33 mouse cellular contexts compared by ENCODE assay signal in genomic region chr7:35926749-35927148, GRCm38 (mm10).
A peak's percentile ranks its signal among the peaks of the same experiment; 100 is the strongest.
DNase-seq lines count a peak whose midpoint lies in the region; ATAC-seq and TF ChIP-seq lines count a peak whose summit lies in the region.
"Had no signal": no experiment of that assay in that cellular context is flagged by ENCODE, and none has a peak within 500 bp of the region (broad histone marks: within the 10 kb centered on the region; RNA-seq: fewer than 3 reads in every experiment).

No protein-coding gene starts in this region.

- H3K4me3 ChIP-seq in hindbrain, postnatal 0 days (ENCODE audit: low read length), result no peak overlapping the region
- H3K4me3 ChIP-seq in hindbrain, embryonic 13.5 days, result no peak overlapping the region
- H3K4me3 ChIP-seq in liver, postnatal 0 days (ENCODE audit: low read depth, low read length), result no peak overlapping the region
- no peak overlapping the region for H3K4me3 ChIP-seq in liver, embryonic 11.5 days (ENCODE audit: low read depth, low read length)
- H3K4me3 ChIP-seq in E14TG2a.4 (replicated peaks; ENCODE audit: low read length) (no peak overlapping the region), ES-E14 (ENCODE audit: insufficient read depth in 1 of 2, low read depth in 1 of 2, low read length in 2 of 2, poor library complexity in 1 of 2, severe bottlenecking in 1 of 2) (no peak overlapping the region)
- H3K4me3 ChIP-seq: embryonic facial prominence, embryonic 13.5 days; forebrain, embryonic 10.5 days; hindbrain, embryonic 10.5 days; intestine, embryonic 15.5 days; left cerebral cortex, adult 2 months; limb, embryonic 12.5 days; liver, embryonic 15.5 days; midbrain, embryonic 10.5 days; myocyte; neural tube, embryonic 12.5 days had no signal

- in situ Hi-C loops in ES-E14 (cut with MboI; ENCODE audit: low sequenced_read_pairs in 2 of 2, unreplicated experiment in 2 of 2), result no loop called here

- no peak for TF ChIP-seq EP300 in liver, postnatal 0 days (IDR thresholded peaks at IDR 0.05; ENCODE audit: low read depth)

- H3K4me1 ChIP-seq in hindbrain, postnatal 0 days (ENCODE audit: insufficient read depth, low read length), result no peaks in the 10 kb centered on the region
- peaks cover 15% of the 10 kb centered on the region for H3K4me1 ChIP-seq in hindbrain, embryonic 13.5 days (replicated peaks)
- no peaks in the 10 kb centered on the region for H3K4me1 ChIP-seq in liver, postnatal 0 days (ENCODE audit: insufficient read depth)
- no peaks in the 10 kb centered on the region for H3K4me1 ChIP-seq in liver, embryonic 11.5 days (replicated peaks; ENCODE audit: control insufficient read depth, insufficient read depth, low read length)
- peaks cover 18% of the 10 kb centered on the region for H3K4me1 ChIP-seq in E14TG2a.4 (replicated peaks; ENCODE audit: low read depth, low read length)
- 0 out of 4 replicates have a peak, but pooled peaks cover 0 to 2% of the 10 kb centered on the region in 2 experiments for H3K4me1 ChIP-seq in ES-E14 (ENCODE audit: control insufficient read depth in 2 of 2, insufficient read depth in 2 of 2, low read length in 2 of 2, poor library complexity in 1 of 2)
- H3K4me1 ChIP-seq: intestine, embryonic 15.5 days; liver, embryonic 15.5 days had no signal

- no peaks in the 10 kb centered on the region for H3K36me3 ChIP-seq in hindbrain, postnatal 0 days (ENCODE audit: insufficient read depth, low read length)
- H3K36me3 ChIP-seq in hindbrain, embryonic 13.5 days, result no peaks in the 10 kb centered on the region
- no peaks in the 10 kb centered on the region for H3K36me3 ChIP-seq in liver, postnatal 0 days (replicated peaks; ENCODE audit: insufficient read depth, low read length)
- H3K36me3 ChIP-seq in liver, embryonic 11.5 days (ENCODE audit: control insufficient read depth, insufficient read depth, low read length), result no peaks in the 10 kb centered on the region
- no peaks in the 10 kb centered on the region for H3K36me3 ChIP-seq in E14TG2a.4 (ENCODE audit: insufficient read depth, low read length)
- H3K36me3 ChIP-seq in ES-E14 (ENCODE audit: control insufficient read depth, insufficient read depth, low read length, poor library complexity, severe bottlenecking), result no peaks in the 10 kb centered on the region
- H3K36me3 ChIP-seq: embryonic facial prominence, embryonic 13.5 days; forebrain, embryonic 10.5 days; G1E; hindbrain, embryonic 10.5 days; intestine, embryonic 15.5 days; limb, embryonic 12.5 days; liver, embryonic 15.5 days; midbrain, embryonic 10.5 days; neural tube, embryonic 12.5 days had no signal

- no peak for ATAC-seq in hindbrain, postnatal 0 days
- no peak for ATAC-seq in hindbrain, embryonic 13.5 days (ENCODE audit: low FRiP score)
- ATAC-seq in liver, postnatal 0 days, result no peak
- ATAC-seq in liver, embryonic 11.5 days (replicated peaks; ENCODE audit: low FRiP score), result no peak
- ATAC-seq: forebrain, embryonic 16.5 days; hindbrain, embryonic 16.5 days; intestine, embryonic 15.5 days; midbrain, embryonic 16.5 days; Patski had no signal

- H3K27ac ChIP-seq in hindbrain, postnatal 0 days, result no peak overlapping the region
- no peak overlapping the region for H3K27ac ChIP-seq in hindbrain, embryonic 13.5 days
- no peak overlapping the region for H3K27ac ChIP-seq in liver, postnatal 0 days (ENCODE audit: low read depth)
- H3K27ac ChIP-seq in liver, embryonic 11.5 days (ENCODE audit: low read depth, low read length), result no peak overlapping the region
- no peak overlapping the region for H3K27ac ChIP-seq in ES-E14 (ENCODE audit: insufficient read depth, low read depth, low read length, poor library complexity, severe bottlenecking)
- H3K27ac ChIP-seq: embryonic facial prominence, embryonic 13.5 days; forebrain, embryonic 10.5 days; hindbrain, embryonic 10.5 days; intestine, embryonic 15.5 days; left cerebral cortex, adult 2 months; limb, embryonic 12.5 days; liver, embryonic 15.5 days; midbrain, embryonic 10.5 days; neural tube, embryonic 12.5 days had no signal

- H3K9ac ChIP-seq in hindbrain, postnatal 0 days (replicated peaks; ENCODE audit: low read length), result no peak overlapping the region
- no peak overlapping the region for H3K9ac ChIP-seq in hindbrain, embryonic 13.5 days
- H3K9ac ChIP-seq in liver, postnatal 0 days (replicated peaks), result no peak overlapping the region
- H3K9ac ChIP-seq in liver, embryonic 11.5 days (ENCODE audit: low read depth, low read length), result no peak overlapping the region
- no peak overlapping the region for H3K9ac ChIP-seq in ES-E14 (ENCODE audit: insufficient read depth, low read depth, low read length, poor library complexity, severe bottlenecking)
- H3K9ac ChIP-seq: embryonic facial prominence, embryonic 13.5 days; intestine, embryonic 15.5 days; limb, embryonic 12.5 days; liver, embryonic 15.5 days; neural tube, embryonic 12.5 days had no signal

- TF ChIP-seq CTCF in hindbrain, postnatal 0 days (IDR thresholded peaks at IDR 0.05; ENCODE audit: low read depth), result peak; percentile 26; the same call in 1 of the 2 replicates
- peak; percentile 23 for TF ChIP-seq CTCF in liver, postnatal 0 days (IDR thresholded peaks at IDR 0.05; ENCODE audit: low read depth)
- peak; percentile 67 for TF ChIP-seq CTCF in E14TG2a.4 (conservative IDR thresholded peaks at IDR 0.05; ENCODE audit: low read length)

- DNase-seq in hindbrain, postnatal 0 days (ENCODE audit: low spot score), result no peak
- DNase-seq in liver, postnatal 0 days, result no peak
- DNase-seq in liver, embryonic 11.5 days (ENCODE audit: low spot score), result no peak
- peak; percentile 24 for DNase-seq in ES-E14 (ENCODE audit: low read depth, low spot score)
- DNase-seq in frontal cortex, adult 2 months (ENCODE audit: extremely low spot score in 1 of 2, low spot score in 1 of 2), result no peak
- DNase-seq in layer of hippocampus, adult 9-10 months (ENCODE audit: low spot score), result no peak
- DNase-seq: adrenal gland, adult 2 months; adrenal gland, postnatal 36 days; cerebellum, adult 18-20 months; cerebellum, postnatal 10 days; gastrocnemius, postnatal 10 days; heart, postnatal 14 days; lung, postnatal 10 days; right cerebral cortex, adult 18-20 months; spleen, adult 18-20 months; thymus, postnatal 4 days had no signal

- H3K27me3 ChIP-seq in hindbrain, postnatal 0 days (ENCODE audit: insufficient read depth, low read length), result no peaks in the 10 kb centered on the region
- peaks cover 14% of the 10 kb centered on the region; the same call in 1 of the 2 replicates for H3K27me3 ChIP-seq in hindbrain, embryonic 13.5 days
- H3K27me3 ChIP-seq in liver, postnatal 0 days (ENCODE audit: insufficient read depth, low read length), result 0 out of 2 replicates have a peak, but pooled peaks cover 7% of the 10 kb centered on the region
- H3K27me3 ChIP-seq in liver, embryonic 11.5 days (replicated peaks; ENCODE audit: control insufficient read depth, insufficient read depth, low read length), result peaks cover 7% of the 10 kb centered on the region; the same call in 1 of the 2 replicates
- peaks cover 32% of the 10 kb centered on the region for H3K27me3 ChIP-seq in E14TG2a.4 (ENCODE audit: insufficient read depth, low read length)
- H3K27me3 ChIP-seq: intestine, embryonic 15.5 days; neural tube, embryonic 12.5 days; Patski had no signal

- no peak overlapping the region for H3K4me2 ChIP-seq in hindbrain, postnatal 0 days (ENCODE audit: low read depth, low read length)
- no peak overlapping the region for H3K4me2 ChIP-seq in hindbrain, embryonic 13.5 days
- no peak overlapping the region for H3K4me2 ChIP-seq in liver, postnatal 0 days (ENCODE audit: low read depth, low read length)
- no peak overlapping the region for H3K4me2 ChIP-seq in liver, embryonic 11.5 days
- H3K4me2 ChIP-seq: embryonic facial prominence, embryonic 13.5 days; intestine, embryonic 15.5 days; limb, embryonic 12.5 days; liver, embryonic 15.5 days; neural tube, embryonic 12.5 days had no signal

- no peaks in the 10 kb centered on the region for H3K9me3 ChIP-seq in hindbrain, postnatal 0 days (ENCODE audit: low read length)
- no peaks in the 10 kb centered on the region for H3K9me3 ChIP-seq in hindbrain, embryonic 13.5 days
- no peaks in the 10 kb centered on the region; the same call in none of the 2 replicates for H3K9me3 ChIP-seq in liver, postnatal 0 days (ENCODE audit: low read length)
- peaks cover 2% of the 10 kb centered on the region; the same call in 1 of the 2 replicates for H3K9me3 ChIP-seq in liver, embryonic 11.5 days (ENCODE audit: control insufficient read depth, low read length)
- H3K9me3 ChIP-seq in E14TG2a.4 (ENCODE audit: low read length) (peaks cover 28% of the 10 kb centered on the region), ES-E14 (ENCODE audit: control insufficient read depth, insufficient read depth, low read depth, low read length) (no peaks in the 10 kb centered on the region)
- H3K9me3 ChIP-seq: intestine, embryonic 15.5 days; liver, embryonic 15.5 days had no signal

- 89% methylated on average over 4 of the region's 4 CpGs for WGBS in hindbrain, postnatal 0 days
- 93% methylated on average over 4 of the region's 4 CpGs for WGBS in hindbrain, embryonic 13.5 days
- 66% methylated on average over 4 of the region's 4 CpGs for WGBS in liver, postnatal 0 days (ENCODE audit: insufficient replicate concordance)
- WGBS in liver, embryonic 11.5 days, result 76% methylated on average over 4 of the region's 4 CpGs

TF ChIP-seq in ES-E14, 5 proteins besides CTCF, POLR2A, EP300 and RAD21:
- TF ChIP-seq MAFK (IDR thresholded peaks at IDR 0.05; ENCODE audit: insufficient read depth, low read depth, low read length) (no peak), HCFC1 (IDR thresholded peaks at IDR 0.05; ENCODE audit: borderline replicate concordance, insufficient read depth, low read length) (no peak), ZNF384 (IDR thresholded peaks at IDR 0.05; ENCODE audit: low read depth, low read length) (no peak), CHD2 (IDR thresholded peaks at IDR 0.05; ENCODE audit: low read depth, low read length) (no peak), ZC3H11A (IDR thresholded peaks at IDR 0.05; ENCODE audit: borderline replicate concordance, low read depth, low read length) (no peak)
